Mouse (Mus musculus): ENCODE results near the gene Kif12.

DNA sequence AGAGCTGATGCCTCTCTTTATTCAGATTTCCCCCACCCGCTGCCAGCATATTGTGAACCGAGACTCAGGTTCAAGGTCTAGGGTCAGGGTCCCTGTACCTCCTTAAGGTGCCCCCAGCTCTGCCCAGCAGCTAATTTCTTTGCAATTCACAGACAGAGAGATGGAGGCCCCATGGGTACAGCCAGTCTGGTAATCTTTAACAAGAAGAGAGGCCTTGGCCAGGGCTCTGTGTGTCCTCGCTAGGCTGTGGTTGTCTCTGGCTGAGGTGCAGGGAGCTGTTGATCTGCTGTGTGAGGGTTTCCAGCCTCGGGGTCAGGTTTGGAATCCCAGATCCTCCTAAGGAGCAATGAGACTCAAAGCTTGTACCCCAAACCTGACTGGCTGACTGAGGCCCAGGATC, 6.3 kb downstream of the Kif12 start:
- TF ChIP-seq POLR2A (IDR thresholded peaks at IDR 0.05; ENCODE audit: insufficient read depth, low read depth, low read length): no peak
- TF ChIP-seq CTCF (IDR thresholded peaks at IDR 0.05): no peak
- TF ChIP-seq EP300 (IDR thresholded peaks at IDR 0.05; ENCODE audit: insufficient read depth, low read depth, low read length): no peak
